Mouse (Mus musculus) heart, postnatal 0 days (tissue): ENCODE data around the gene 9230113P08Rik. TPM values are rescaled to one million over a fixed set of nuclear protein-coding genes. Genes with fewer than 3 reads are reported as not detected.
"Not testable (repeated sequence)": the region's sequence is repeated elsewhere in the genome, so short reads cannot be mapped to it uniquely, and the experiment has no call there.

Experiments used
- ATAC-seq: fragments of 200-750 bp; cut with Nextera tagmentation; 2 replicates; pipeline ENCODE4 v1.8.0; 2017; ENCODE audit warnings: low read depth, moderate number of reproducible peaks, moderate library complexity; ENCODE audit not compliant: insufficient read depth
- DNase-seq: peaks from one replicate; pipeline ENCODE4 v3.0.0-alpha.2; 2016; ENCODE audit warnings: low spot score
- H3K27ac ChIP-seq: fragments of 300-500 bp; sonication (generic); 2 replicates; pipeline ENCODE4 v1.5.1; 2014; ENCODE audit warnings: low read depth, mild to moderate bottlenecking
- H3K27me3 ChIP-seq: fragments of 300-500 bp; sonication (generic); 2 replicates; pipeline ENCODE4 v1.6.1; 2014; ENCODE audit warnings: low read length, mixed read lengths; ENCODE audit not compliant: control insufficient read depth, insufficient read depth
- H3K36me3 ChIP-seq: fragments of 300-500 bp; sonication (generic); replicated peaks from 2 replicates; pipeline ENCODE4 v1.6.1; 2014; ENCODE audit warnings: low read length, mixed read lengths; ENCODE audit not compliant: control insufficient read depth, insufficient read depth
- H3K4me1 ChIP-seq: fragments of 300-500 bp; sonication (generic); 2 replicates; pipeline ENCODE4 v1.6.1; 2014; ENCODE audit warnings: antibody characterized with exemption; ENCODE audit not compliant: control insufficient read depth, insufficient read depth
- H3K4me2 ChIP-seq: fragments of 300-500 bp; sonication (generic); 2 replicates; pipeline ENCODE4 v1.6.1; 2014; ENCODE audit warnings: low read depth, mild to moderate bottlenecking, low read length, moderate library complexity
- H3K4me3 ChIP-seq: fragments of 300-500 bp; sonication (generic); 2 replicates; pipeline ENCODE4 v1.5.1; 2014; ENCODE audit warnings: low read depth, low read length
- H3K9ac ChIP-seq: fragments of 300-500 bp; sonication (generic); replicated peaks from 2 replicates; pipeline ENCODE4 v1.6.1; 2014; ENCODE audit warnings: low read depth, low read length, mixed read lengths
- H3K9me3 ChIP-seq: fragments of 300-500 bp; sonication (generic); replicated peaks from 2 replicates; pipeline ENCODE4 v1.6.1; 2016; ENCODE audit warnings: low read length; ENCODE audit not compliant: control insufficient read depth
- CTCF ChIP-seq: IDR thresholded peaks from 2 replicates; pipeline ENCODE4 v1.5.1; 2016; ENCODE audit warnings: antibody characterized with exemption, control low read depth, low read depth
- EP300 ChIP-seq: IDR thresholded peaks from 2 replicates; pipeline ENCODE4 v1.6.1; 2016; ENCODE audit warnings: antibody characterized with exemption, low read depth
- WGBS: fragments of 180-500 bp; shearing (Covaris S2); extraction: QIAGEN DNeasy Blood & Tissue Kit; methylation state at CpG from one replicate; pipeline ENCODE4 v1.1.7; 2014; 5-methylcytosine and 5-hydroxymethylcytosine counted together
- polyA plus RNA-seq: library from polyadenylated mRNA; unstranded; fragments of >200 nt; fragmentation: Nextera tagmentation; extraction: Ambion mirVana; gene quantifications from 2 replicates; pipeline ENCODE4 v1.2.1, GENCODE M21; 2015
- total RNA-seq: library from RNA; depleted of rRNA; stranded (reverse); fragments of >200 nt; gene quantifications from 2 replicates; pipeline ENCODE4 v1.2.3, GENCODE M21; 2014; ENCODE audit warnings: low replicate concordance; rRNA removed

The 9230113P08Rik gene
- total RNA-seq (not detected in 2 replicates), polyA plus RNA-seq (not detected in 2 replicates)

GRCm38 (mm10) chr9:35908123-35908522 lies at the start of gene 9230113P08Rik:
TSS of gene 9230113P08Rik (plus strand) at chr9:35908423.
- H3K4me2 ChIP-seq, H3K9me3 ChIP-seq, ATAC-seq, H3K4me1 ChIP-seq, H3K27ac ChIP-seq, DNase-seq, H3K4me3 ChIP-seq, H3K27me3 ChIP-seq, H3K36me3 ChIP-seq, H3K9ac ChIP-seq: not testable (repeated sequence)

GRCm38 (mm10) chr9:35893112-35893511 lies 15.1 kb upstream of the 9230113P08Rik start:
- H3K9me3 ChIP-seq, H3K27ac ChIP-seq, DNase-seq, H3K4me2 ChIP-seq, H3K9ac ChIP-seq, ATAC-seq, H3K27me3 ChIP-seq, H3K4me3 ChIP-seq, H3K4me1 ChIP-seq, H3K36me3 ChIP-seq: not testable (repeated sequence)
- WGBS, result 33% methylated on average over 1 of the region's 1 CpGs

- 53% methylated on average over 2 of the region's 2 CpGs for WGBS
- Histone ChIP-seq H3K36me3 (no peaks in the 10 kb centered on the region), H3K27ac (no peak overlapping the region), H3K27me3 (no peaks in the 10 kb centered on the region), H3K4me3 (no peak overlapping the region), H3K4me1 (no peaks in the 10 kb centered on the region), H3K9me3 (0 out of 2 replicates have a peak, but pooled peaks cover 5% of the 10 kb centered on the region), H3K4me2 (no peak overlapping the region), H3K9ac (no peak overlapping the region)
- no peak for TF ChIP-seq CTCF
- TF ChIP-seq EP300, result no peak
- ATAC-seq (no peak), DNase-seq (no peak)
These were observed 3.7 kb upstream of the 9230113P08Rik start for GRCm38 (mm10) chr9:35904494-35904893.

- TF ChIP-seq CTCF (no peak), EP300 (no peak)
- ATAC-seq, result no peak
- WGBS, result 50% methylated on average over 2 of the region's 2 CpGs
These were observed 22.6 kb downstream of the 9230113P08Rik start for GRCm38 (mm10) chr9:35930817-35931216.

More at GRCm38 (mm10) chr9:35930817-35931216, 22.6 kb downstream of the 9230113P08Rik start:
- Histone ChIP-seq H3K4me2 (no peak overlapping the region), H3K36me3 (no peaks in the 10 kb centered on the region), H3K9me3 (no peaks in the 10 kb centered on the region), H3K27me3 (no peaks in the 10 kb centered on the region), H3K4me3 (no peak overlapping the region), H3K27ac (no peak overlapping the region), H3K9ac (no peak overlapping the region), H3K4me1 (no peaks in the 10 kb centered on the region)
- DNase-seq, result no peak

Other genes with a start within 250 kb of the 9230113P08Rik start
- gene Pate1, start 221.0 kb upstream of the 9230113P08Rik start, total RNA-seq, result not detected in 2 replicates
- gene Pate1, start 221.0 kb upstream of the 9230113P08Rik start, polyA plus RNA-seq, result not detected in 2 replicates
- gene Gm17677, start 167.4 kb upstream of the 9230113P08Rik start, total RNA-seq, result not detected in 2 replicates
- not detected in 2 replicates for gene Gm17677, start 167.4 kb upstream of the 9230113P08Rik start, polyA plus RNA-seq
- gene Gm17727, start 130.3 kb upstream of the 9230113P08Rik start, total RNA-seq, result not detected in 2 replicates
- gene Gm17727, start 130.3 kb upstream of the 9230113P08Rik start, polyA plus RNA-seq, result not detected in 2 replicates
- gene Gm27235, start 118.3 kb upstream of the 9230113P08Rik start, total RNA-seq, result not detected in 2 replicates
- gene Gm27235, start 118.3 kb upstream of the 9230113P08Rik start, polyA plus RNA-seq, result not detected in 2 replicates
- not detected in 2 replicates for gene D730048I06Rik, start 118.3 kb upstream of the 9230113P08Rik start, total RNA-seq
- not detected in 2 replicates for gene D730048I06Rik, start 118.3 kb upstream of the 9230113P08Rik start, polyA plus RNA-seq
- gene 9230110F15Rik, start 64.3 kb upstream of the 9230113P08Rik start, total RNA-seq, result not detected in 2 replicates
- gene 9230110F15Rik, start 64.3 kb upstream of the 9230113P08Rik start, polyA plus RNA-seq, result not detected in 2 replicates
- gene Gm5916, start 220.4 kb downstream of the 9230113P08Rik start, total RNA-seq, result not detected in 2 replicates
- gene Gm5916, start 220.4 kb downstream of the 9230113P08Rik start, polyA plus RNA-seq, result not detected in 2 replicates